Mouse (Mus musculus) mesoderm, embryonic 11.5 days (tissue): ENCODE measurements at regions not wholly inside any gene's neighbourhood (a gene's known extent, or its start where the extent isn't known, plus 50 kb on each side); places are given as distances from the start of the nearest gene placed in this dataset.

Source experiments
- DNase-seq: peaks from one replicate; pipeline ENCODE4 v3.0.0-alpha.2; 2012; ENCODE audit warnings: low read depth, low spot score

- no peak for DNase-seq
Measured at GRCm38 (mm10) chr1:72046072-72046471, 166.0 kb downstream of the Mreg start.

- no peak for DNase-seq
Measured at GRCm38 (mm10) chr1:72038518-72038917, 173.6 kb downstream of the Mreg start.

- no peak for DNase-seq
Measured at GRCm38 (mm10) chr1:72036600-72036999, 175.5 kb downstream of the Mreg start.

GRCm38 (mm10) chr1:72036141-72036540, 176.0 kb downstream of the Mreg start:
- no peak for DNase-seq

GRCm38 (mm10) chr1:72033941-72034340, 178.2 kb downstream of the Mreg start:
- DNase-seq: no peak

GRCm38 (mm10) chr1:72032214-72032613, 179.9 kb downstream of the Mreg start:
- no peak for DNase-seq

- DNase-seq: peak; percentile 31
Measured at GRCm38 (mm10) chr1:72030763-72031405, 181.2 kb downstream of the Mreg start.

- DNase-seq: no peak
Measured at GRCm38 (mm10) chr1:72029625-72030024, 182.5 kb downstream of the Mreg start.

GRCm38 (mm10) chr1:72026861-72027260, 185.2 kb downstream of the Mreg start:
- no peak for DNase-seq

GRCm38 (mm10) chr1:72022631-72023030, 189.5 kb downstream of the Mreg start:
- DNase-seq: no peak

GRCm38 (mm10) chr1:72018479-72019222, 193.5 kb downstream of the Mreg start:
- no peak for DNase-seq

- no peak for DNase-seq
Measured at GRCm38 (mm10) chr1:72017814-72018478, 194.2 kb downstream of the Mreg start.

- DNase-seq: no peak
Measured at GRCm38 (mm10) chr1:72015471-72015870, 196.6 kb downstream of the Mreg start.

GRCm38 (mm10) chr1:72014580-72014979, 197.5 kb downstream of the Mreg start:
- no peak for DNase-seq

GRCm38 (mm10) chr1:72013863-72014262, 198.2 kb downstream of the Mreg start:
- DNase-seq: no peak

GRCm38 (mm10) chr1:72012710-72013109, 199.4 kb downstream of the Mreg start:
- DNase-seq: no peak

GRCm38 (mm10) chr1:72009270-72009928, 202.7 kb downstream of the Mreg start:
- no peak for DNase-seq

- no peak for DNase-seq
Measured at GRCm38 (mm10) chr1:72006696-72007291, 205.3 kb downstream of the Mreg start.

GRCm38 (mm10) chr1:72005956-72006355, 206.2 kb downstream of the Mreg start:
- DNase-seq: peak; percentile 23

GRCm38 (mm10) chr1:72005550-72005949, 206.6 kb downstream of the Mreg start:
- DNase-seq: no peak

GRCm38 (mm10) chr1:72003424-72004278, 208.5 kb downstream of the Mreg start:
- DNase-seq: no peak
